Comparison of ENCODE assay signal across 18 mouse cellular contexts in the genomic region with DNA sequence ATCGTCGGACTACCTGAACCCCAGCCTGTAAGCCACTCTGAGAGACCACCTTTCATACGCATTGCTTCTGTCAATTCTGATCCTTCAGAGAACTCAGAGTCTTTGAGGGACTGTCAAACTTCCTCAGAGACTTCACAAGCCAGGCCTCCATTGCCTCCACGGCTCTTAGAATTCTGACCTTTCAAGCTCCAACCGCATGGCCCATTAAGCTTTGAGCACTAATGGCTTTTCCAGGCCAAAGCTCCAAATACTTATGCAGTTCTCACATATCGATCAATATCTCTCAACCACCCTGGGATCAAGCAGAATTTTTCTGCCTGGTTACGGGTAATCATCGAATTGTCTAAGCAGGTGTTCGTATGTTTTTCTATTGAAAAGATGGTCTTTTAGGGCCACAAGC. TPM values are rescaled to one million over a fixed set of nuclear protein-coding genes. Genes with fewer than 3 reads are reported as not detected.
DNase-seq lines count a peak whose midpoint lies in the region; ATAC-seq and TF ChIP-seq lines count a peak whose summit lies in the region.
"Had no signal": no experiment of that assay in that cellular context is flagged by ENCODE, and none has a peak within 500 bp of the region (broad histone marks: within the 10 kb centered on the region; RNA-seq: fewer than 3 reads in every experiment).

No protein-coding gene starts in this region.

- H3K9me3 ChIP-seq in kidney, embryonic 15.5 days (replicated peaks), result 0 out of 2 replicates have a peak, but pooled peaks cover 4% of the 10 kb centered on the region
- H3K9me3 ChIP-seq: embryonic facial prominence, embryonic 12.5 days; forebrain, embryonic 15.5 days; heart, embryonic 10.5 days had no signal

- H3K36me3 ChIP-seq in kidney, embryonic 15.5 days, result peaks cover 5% of the 10 kb centered on the region; the same call in 1 of the 2 replicates
- H3K36me3 ChIP-seq: forebrain, embryonic 15.5 days had no signal

- no peak overlapping the region for H3K9ac ChIP-seq in kidney, embryonic 15.5 days
- H3K9ac ChIP-seq: embryonic facial prominence, embryonic 12.5 days; forebrain, embryonic 15.5 days; hindbrain, embryonic 13.5 days had no signal

- no peak for TF ChIP-seq CTCF in brain, embryonic 14.5 days (IDR thresholded peaks at IDR 0.05; ENCODE audit: borderline replicate concordance, extremely low read depth, insufficient read depth, insufficient read length)

- 55% methylated on average over 9 of the region's 9 CpGs for WGBS in kidney, embryonic 15.5 days

- TF ChIP-seq POLR2A in brain, embryonic 14.5 days (IDR thresholded peaks at IDR 0.05; ENCODE audit: borderline replicate concordance, extremely low read depth, insufficient read depth, insufficient read length, poor library complexity, severe bottlenecking), result no peak

- no peak overlapping the region for H3K4me2 ChIP-seq in kidney, embryonic 15.5 days
- H3K4me2 ChIP-seq: embryonic facial prominence, embryonic 12.5 days; forebrain, embryonic 15.5 days; hindbrain, embryonic 13.5 days had no signal

- DNase-seq in kidney, adult 8-10 months, result no peak
- DNase-seq in brain, embryonic 14.5 days (ENCODE audit: low read depth), result peak; percentile 31
- DNase-seq in embryo, embryonic 11 days, result peak; percentile 32
- DNase-seq in mesoderm, embryonic 11.5 days (ENCODE audit: low read depth, low spot score), result peak; percentile 54
- no peak for DNase-seq in ovary, adult 18-20 months (ENCODE audit: low spot score)
- no peak for DNase-seq in left cerebral cortex, adult 9 months (ENCODE audit: low spot score in 2 of 2)
- DNase-seq: adrenal gland, postnatal 10 days; cerebellum, adult 11-12 months; cerebellum, adult 9-10 months; cerebellum, postnatal 25 days; gastrocnemius, postnatal 36 days; heart, postnatal 10 days; heart, postnatal 4 days had no signal

- no peak overlapping the region for H3K4me3 ChIP-seq in kidney, embryonic 15.5 days (replicated peaks)
- H3K4me3 ChIP-seq: embryonic facial prominence, embryonic 12.5 days; forebrain, embryonic 15.5 days; heart, embryonic 10.5 days; hindbrain, embryonic 13.5 days had no signal

- H3K27ac ChIP-seq in kidney, embryonic 15.5 days, result peak overlapping the region; percentile 56; the same call in 1 of the 2 replicates
- H3K27ac ChIP-seq: embryonic facial prominence, embryonic 12.5 days; forebrain, embryonic 15.5 days; heart, embryonic 10.5 days; hindbrain, embryonic 13.5 days had no signal

- H3K4me1 ChIP-seq in kidney, embryonic 15.5 days, result no peaks in the 10 kb centered on the region
- H3K4me1 ChIP-seq: embryonic facial prominence, embryonic 12.5 days; forebrain, embryonic 15.5 days; hindbrain, embryonic 13.5 days had no signal

- H3K27me3 ChIP-seq in kidney, embryonic 15.5 days, result no peaks in the 10 kb centered on the region
- H3K27me3 ChIP-seq: embryonic facial prominence, embryonic 12.5 days; forebrain, embryonic 15.5 days; hindbrain, embryonic 13.5 days had no signal

- ATAC-seq in kidney, embryonic 15.5 days (replicated peaks; ENCODE audit: low FRiP score), result 0 out of 2 replicates have a peak, but pooled peaks have one; percentile 4
- ATAC-seq: forebrain, embryonic 15.5 days had no signal

RNA-seq across cellular contexts. Expression of gene Kcnmb4, which starts 12.2 kb away (rescaled TPM):
- polyA plus RNA-seq in kidney, embryonic 15.5 days (2015; fragmentation: Nextera tagmentation; extraction: Ambion mirVana), result 4.6 and 5.6 TPM in 2 replicates
- 45.7 and 50.0 TPM in 2 replicates for polyA plus RNA-seq in brain, embryonic 14.5 days (2012; rRNA removed)

Comparison
In these comparisons a context has a peak if more than half of its experiments do, and no peak if none do; other contexts are left out.
1. DNase-seq: peak in brain, embryonic 14.5 days (single experiment), embryo, embryonic 11 days (single experiment) and mesoderm, embryonic 11.5 days (single experiment); none in kidney, adult 8-10 months (0 of 2), ovary, adult 18-20 months (single experiment) and left cerebral cortex, adult 9 months (0 of 2).